Mouse (Mus musculus): ENCODE measurements around the gene H1foo.
A peak's percentile ranks its signal among the peaks of the same experiment; 100 is the strongest.

The H1foo gene

GRCm38 (mm10) chr6:115927292-115928242 is 17.2 kb upstream of the H1foo start:
- DNase-seq: no peak

DNA sequence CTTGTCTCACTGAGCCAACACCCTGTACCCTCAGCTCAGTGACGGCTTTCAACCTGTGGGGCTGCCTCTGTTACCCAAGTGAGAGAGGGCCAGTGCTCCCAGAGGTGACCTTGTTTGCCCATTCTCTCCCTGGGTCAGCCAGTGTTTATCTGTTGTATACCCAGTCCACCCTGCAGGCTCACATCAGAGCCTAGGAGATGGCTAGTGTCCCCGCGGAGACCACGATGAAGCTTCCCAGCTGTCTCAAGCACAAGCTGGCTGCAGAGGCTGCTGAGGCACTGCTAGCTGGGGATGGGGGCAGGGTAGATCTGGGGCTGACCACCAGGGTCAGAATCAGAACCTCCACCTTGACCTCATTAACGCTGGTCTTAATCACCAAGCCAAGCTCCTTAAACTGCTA is 14.7 kb upstream of the H1foo start:
- DNase-seq: no peak

- no peak for DNase-seq
Observed at GRCm38 (mm10) chr6:115931639-115932038, 13.1 kb upstream of the H1foo start, which contains the start of gene Rho. Gene Rho (plus strand): TSS chr6:115931748.

- no peak for DNase-seq
Observed at GRCm38 (mm10) chr6:115932391-115932790, 12.3 kb upstream of the H1foo start.

DNA sequence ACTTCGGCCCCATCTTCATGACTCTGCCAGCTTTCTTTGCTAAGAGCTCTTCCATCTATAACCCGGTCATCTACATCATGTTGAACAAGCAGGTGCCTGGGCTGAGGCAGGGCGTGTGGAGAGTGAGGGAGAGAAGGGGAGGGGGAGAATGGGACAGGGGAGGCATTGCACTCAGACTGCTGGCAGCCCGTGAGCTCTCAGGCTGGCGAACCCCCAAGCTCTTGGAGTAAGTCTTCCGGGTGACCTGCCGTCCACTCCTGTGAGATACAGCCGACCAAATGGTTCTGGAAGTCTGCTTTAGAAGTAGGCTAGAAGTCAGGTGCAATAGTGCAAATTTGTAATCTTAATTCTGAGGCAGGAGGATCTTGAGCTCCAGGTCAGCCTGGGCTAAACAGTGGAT is 9.2 kb upstream of the H1foo start:
- DNase-seq: no peak

DNA sequence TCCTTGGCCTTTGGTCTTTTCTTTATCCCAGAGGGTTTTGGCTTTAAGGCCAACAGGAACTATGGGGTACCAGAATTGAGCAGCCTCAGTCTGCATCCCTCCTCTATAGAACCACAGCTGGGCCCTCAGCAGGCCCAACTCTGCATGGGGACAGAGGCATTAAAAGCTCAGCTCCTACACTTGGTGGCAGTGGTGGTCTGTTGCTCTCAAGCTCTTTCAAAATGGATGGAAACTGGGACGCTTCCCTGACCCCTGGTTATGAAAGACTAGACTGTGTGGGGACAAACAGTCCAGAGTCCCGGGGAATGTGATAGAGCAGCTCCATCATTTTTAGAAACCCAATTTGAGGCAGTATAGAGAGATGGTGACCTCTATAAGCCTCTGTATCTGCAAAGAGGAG is 6.7 kb upstream of the H1foo start:
- DNase-seq: no peak

- DNase-seq: no peak
Observed at GRCm38 (mm10) chr6:115938798-115939197, 5.9 kb upstream of the H1foo start.

- DNase-seq: peak; percentile 54 to 57
Observed at GRCm38 (mm10) chr6:115940603-115941002, 4.1 kb upstream of the H1foo start.

- DNase-seq: peak in 1 of 2 experiments; percentile 41
Observed at GRCm38 (mm10) chr6:115941128-115941527, 3.6 kb upstream of the H1foo start.

DNA sequence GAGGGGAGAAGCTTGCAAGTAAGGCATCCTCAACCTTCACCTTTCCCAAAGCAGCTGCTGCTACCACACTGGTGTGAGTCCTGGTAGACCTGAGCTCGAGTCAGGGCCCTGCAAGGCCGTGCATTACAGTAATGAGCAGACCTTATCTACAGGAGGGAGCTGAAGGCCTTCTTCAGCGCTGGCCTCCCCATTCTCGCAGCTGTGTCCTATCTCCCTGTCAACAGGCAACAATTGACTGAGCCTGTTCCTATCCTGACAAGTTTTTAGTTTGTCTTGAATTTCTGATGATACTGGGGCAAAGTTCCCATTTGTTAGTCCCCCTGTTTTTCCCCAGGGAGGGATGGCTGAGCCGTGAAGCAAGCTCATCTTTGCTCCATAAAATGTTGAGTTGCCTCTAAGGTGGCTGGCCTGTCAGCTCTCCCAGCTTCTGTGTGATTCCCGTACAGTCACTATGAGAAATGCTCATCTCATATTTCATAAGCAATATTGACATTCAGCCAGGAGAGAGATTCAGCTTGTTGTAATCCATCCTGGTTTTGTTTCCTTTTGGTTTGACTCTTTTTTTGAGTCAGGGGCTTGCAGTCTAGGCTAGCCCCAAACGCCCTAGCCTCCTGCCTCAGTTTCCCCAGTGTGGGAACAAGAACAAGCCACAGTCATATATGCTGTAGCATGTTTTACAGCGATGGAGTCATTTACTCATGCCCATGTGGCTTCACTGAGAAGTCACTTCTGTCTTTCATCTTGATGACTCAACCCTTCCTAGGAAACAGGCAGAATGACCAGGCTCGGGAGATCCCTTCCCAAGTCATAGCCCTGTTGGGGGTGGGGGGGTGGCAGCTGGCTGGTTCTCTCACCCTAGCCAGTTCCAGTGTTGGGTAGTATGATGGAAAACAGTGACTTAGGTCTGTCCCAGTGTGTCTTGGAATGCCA is 975 bp upstream of the H1foo start:
- no peak for DNase-seq

GRCm38 (mm10) chr6:115945633-115946032 is 895 bp downstream of the H1foo start:
- no peak for DNase-seq

DNA sequence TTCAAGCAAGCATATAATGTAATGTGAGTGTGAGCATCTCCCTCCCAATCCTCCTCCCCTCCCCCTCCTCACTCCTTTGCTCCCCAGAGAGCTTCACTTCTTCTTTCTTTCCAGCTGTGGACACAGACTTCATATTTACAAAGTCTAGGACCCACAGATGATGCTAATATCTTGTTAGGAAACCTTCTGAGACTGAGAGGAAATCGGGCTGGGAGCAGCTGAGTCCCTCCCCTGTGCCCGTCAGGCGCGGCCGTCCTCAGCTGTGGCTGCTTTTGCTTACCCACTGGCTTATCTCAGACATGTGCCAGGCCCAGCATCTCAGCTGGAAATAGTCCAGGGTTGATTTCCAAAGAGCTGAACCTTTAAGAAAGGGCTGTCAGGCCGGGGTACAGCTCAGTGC is 1.7 kb downstream of the H1foo start:
- DNase-seq: no peak

- peak in 1 of 2 experiments; percentile 39 for DNase-seq
Observed at GRCm38 (mm10) chr6:115954506-115955074, 9.9 kb downstream of the H1foo start.

GRCm38 (mm10) chr6:115955169-115955568 is 10.4 kb downstream of the H1foo start:
- DNase-seq: no peak

DNA sequence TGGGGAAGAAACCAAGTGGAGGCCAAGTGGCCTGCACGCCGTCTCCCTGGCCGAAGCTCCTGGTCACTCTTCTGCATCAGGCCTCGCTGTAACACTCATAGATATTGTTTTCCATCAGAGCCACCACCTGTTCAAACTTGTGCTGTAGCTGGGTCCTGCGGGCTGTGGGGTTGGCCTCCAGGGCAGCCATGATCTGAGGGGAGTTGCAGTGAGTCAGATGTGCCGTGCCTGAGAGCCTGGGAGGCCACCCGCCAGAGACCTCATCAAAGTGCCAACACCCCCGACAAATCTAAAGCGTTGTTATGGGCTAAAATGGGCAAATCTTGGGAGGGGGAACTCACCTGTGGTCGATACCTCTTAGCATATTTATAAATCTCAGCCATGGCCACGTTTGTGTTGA is 10.9 kb downstream of the H1foo start:
- no peak for DNase-seq

- no peak for DNase-seq
Observed at GRCm38 (mm10) chr6:115956418-115956921, 11.7 kb downstream of the H1foo start.

DNA sequence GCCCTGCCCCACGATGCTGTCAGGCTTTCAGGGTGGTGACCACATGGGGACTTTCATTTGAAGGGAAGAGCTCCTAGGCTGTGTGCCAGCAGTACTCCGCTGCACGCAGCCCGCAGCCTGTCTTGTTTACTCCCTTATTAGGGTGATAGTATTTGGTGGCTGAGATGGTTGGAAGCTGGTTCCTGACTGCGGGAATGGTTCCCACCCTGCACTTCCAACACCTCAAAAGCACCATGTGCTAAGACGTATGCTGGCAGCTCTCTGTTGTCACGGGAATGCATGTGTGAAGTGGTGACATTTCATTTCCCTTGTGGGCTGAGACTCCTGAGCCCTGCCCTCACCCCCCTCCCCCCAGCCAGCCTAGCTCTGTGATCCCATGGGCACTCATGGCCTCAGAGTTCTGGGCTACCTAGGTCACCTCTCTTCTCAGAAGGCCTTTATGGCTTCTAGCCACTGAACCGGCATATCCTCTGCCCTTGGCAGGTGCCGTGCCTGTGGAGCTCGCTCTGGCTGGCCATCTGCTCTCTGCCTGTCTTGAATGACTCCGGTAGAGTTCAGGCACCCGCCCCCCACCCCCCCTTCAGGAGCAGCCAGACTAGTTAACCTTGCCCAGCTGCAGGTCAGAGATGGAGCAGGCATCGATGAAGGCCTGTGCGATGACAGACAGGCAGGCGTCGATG is 12.3 kb downstream of the H1foo start:
- peak; percentile 70 to 71 for DNase-seq

- no peak for DNase-seq
Observed at GRCm38 (mm10) chr6:115957681-115958080, 12.9 kb downstream of the H1foo start.

- DNase-seq: no peak
Observed at GRCm38 (mm10) chr6:115958445-115958844, 13.7 kb downstream of the H1foo start.

DNA sequence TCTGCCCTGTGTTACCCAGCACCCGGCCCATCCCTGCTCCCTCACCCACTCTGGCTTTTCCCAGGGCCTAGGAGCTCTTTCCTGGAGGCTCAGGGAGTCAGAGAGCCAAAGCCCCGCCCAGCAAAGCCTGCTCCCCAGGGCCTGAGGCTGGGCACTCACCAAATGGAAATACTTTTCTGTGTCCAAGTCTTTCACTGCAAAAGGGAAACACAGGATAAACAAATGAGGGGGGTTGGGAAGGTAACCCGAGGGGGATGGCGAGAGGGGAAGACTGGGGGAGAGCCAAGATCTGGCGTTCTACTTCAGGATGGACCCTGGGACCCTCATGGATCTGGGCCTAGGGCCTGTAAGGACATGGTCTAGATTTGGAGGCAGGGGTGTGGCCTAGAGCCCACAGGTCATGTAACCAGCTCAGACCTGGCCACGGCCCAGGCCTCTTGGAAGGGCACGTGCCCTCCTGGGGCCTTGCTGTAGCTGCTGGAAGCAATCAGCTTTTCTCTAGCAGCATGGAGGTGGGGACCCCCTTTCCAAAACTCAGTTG is 14.5 kb downstream of the H1foo start:
- peak; percentile 86 to 91 for DNase-seq

GRCm38 (mm10) chr6:115960322-115960721 is 15.6 kb downstream of the H1foo start:
- no peak for DNase-seq

GRCm38 (mm10) chr6:115961743-115962142 is 17.0 kb downstream of the H1foo start:
- no peak for DNase-seq

Measured in kidney, postnatal 36 days (tissue).